Mouse (Mus musculus): ENCODE measurements around the gene Arhgap18. TPM values are rescaled to one million over a fixed set of nuclear protein-coding genes. Genes with fewer than 3 reads are reported as not detected.

Gene Arhgap18
- 5.2 and 6.2 TPM in 2 replicates for polyA plus RNA-seq (2012; rRNA removed)

DNA sequence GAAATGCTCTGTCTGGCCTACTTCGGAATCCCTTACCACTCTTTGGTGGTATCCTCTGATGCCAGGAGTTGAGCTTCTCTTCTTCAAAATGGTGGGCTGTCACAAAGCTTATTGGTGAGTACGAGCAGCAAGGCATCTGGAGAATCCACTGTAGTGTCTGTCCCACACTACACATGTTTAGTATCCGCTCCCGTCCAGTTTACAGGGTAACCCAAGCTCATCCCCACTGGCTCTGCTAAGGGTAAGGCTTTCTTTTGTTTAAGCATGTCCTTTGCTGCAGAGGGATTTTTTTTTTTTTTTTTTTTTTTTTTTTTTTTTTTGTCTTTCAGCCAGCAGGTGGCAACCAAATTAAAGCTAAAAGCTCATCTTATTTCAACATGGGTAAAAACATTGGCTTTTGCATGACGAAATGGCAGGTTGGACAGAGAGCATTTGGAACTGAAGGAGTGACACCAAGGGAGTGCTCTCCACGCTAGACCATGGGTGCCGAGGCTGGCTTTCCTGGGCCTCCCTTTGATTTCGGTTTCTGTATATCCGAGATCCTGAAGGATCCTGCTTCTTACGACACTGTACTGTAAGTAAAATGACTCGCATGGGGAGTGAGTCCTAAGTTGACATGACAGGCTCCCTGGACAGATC, at the start of gene Arhgap18:
Gene Arhgap18 (plus strand): TSS at position 493 of the 639 bp plus-strand sequence.
- Histone ChIP-seq H3K4me3 (ENCODE audit: insufficient read depth, low read length) (peak within 1 kb of the TSS; percentile 19; the same call in 1 of the 2 replicates), H3K4me1 (ENCODE audit: control insufficient read depth, insufficient read depth, low read length) (peaks cover 4% of the 10 kb centered on the region; the same call in 1 of the 2 replicates), H3K27ac (ENCODE audit: insufficient read depth, low read length) (peak within 1 kb of the TSS; percentile 58; the same call in 1 of the 2 replicates)
- TF ChIP-seq CTCF (IDR thresholded peaks at IDR 0.05; ENCODE audit: extremely low read depth, insufficient read depth, low read length) = no peak

DNA sequence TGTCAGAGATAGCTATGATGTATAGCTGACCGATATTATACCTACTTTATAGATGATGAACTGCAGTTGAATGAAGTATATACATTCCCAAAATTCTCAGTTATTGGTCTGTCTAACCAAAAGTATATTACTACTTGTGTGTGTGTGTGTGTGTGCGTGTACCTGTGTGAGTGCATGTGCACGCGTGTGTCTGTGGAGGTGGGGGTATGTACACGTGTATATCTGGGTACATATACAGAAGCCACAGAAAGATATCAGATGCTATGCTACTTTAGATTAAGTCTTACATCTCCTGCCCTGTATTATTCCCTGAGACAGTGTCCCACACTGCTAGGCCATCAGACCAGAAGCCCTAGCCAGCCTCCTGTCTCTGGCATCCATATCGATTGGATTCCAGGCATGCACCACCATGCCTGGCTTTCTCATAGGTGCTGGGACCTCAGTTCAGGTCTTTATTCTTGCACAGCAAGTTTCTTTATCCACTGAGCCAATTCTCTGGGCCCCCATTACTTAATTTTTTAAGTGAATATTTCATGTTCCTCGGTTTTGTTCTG, 42.7 kb upstream of the Arhgap18 start:
- Histone ChIP-seq H3K4me3 (ENCODE audit: insufficient read depth, low read length) (no peak overlapping the region), H3K27ac (ENCODE audit: insufficient read depth, low read length) (no peak overlapping the region), H3K4me1 (ENCODE audit: control insufficient read depth, insufficient read depth, low read length) (no peaks in the 10 kb centered on the region)
- no peak for TF ChIP-seq POLR2A (IDR thresholded peaks at IDR 0.05; ENCODE audit: extremely low read depth, insufficient read depth, low read length)
- no peak for TF ChIP-seq CTCF (IDR thresholded peaks at IDR 0.05; ENCODE audit: extremely low read depth, insufficient read depth, low read length)

DNA sequence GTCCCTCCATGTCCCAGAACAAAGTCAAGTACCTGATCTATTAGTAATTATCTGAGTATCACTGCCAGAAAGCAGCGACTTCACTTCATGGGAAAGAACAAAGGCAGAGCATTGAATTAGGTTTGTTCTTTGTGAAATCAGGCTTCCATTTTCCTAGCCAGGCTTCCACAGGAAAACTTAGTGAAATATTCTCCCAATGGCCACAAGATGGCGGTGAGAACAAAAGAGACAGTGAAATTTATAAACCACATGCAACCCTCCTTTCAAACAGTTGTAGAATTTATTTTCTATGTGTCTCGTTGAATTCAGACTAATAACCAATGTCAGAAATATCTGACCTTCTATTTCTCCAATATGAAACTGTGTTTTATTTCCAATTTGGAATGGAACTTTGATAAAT, 42.2 kb upstream of the Arhgap18 start:
- TF ChIP-seq POLR2A (IDR thresholded peaks at IDR 0.05; ENCODE audit: extremely low read depth, insufficient read depth, low read length) (no peak), CTCF (IDR thresholded peaks at IDR 0.05; ENCODE audit: extremely low read depth, insufficient read depth, low read length) (peak; percentile 23; the same call in 1 of the 2 replicates)
- no peak overlapping the region for H3K4me3 ChIP-seq (ENCODE audit: insufficient read depth, low read length)
- no peaks in the 10 kb centered on the region for H3K4me1 ChIP-seq (ENCODE audit: control insufficient read depth, insufficient read depth, low read length)
- H3K27ac ChIP-seq (ENCODE audit: insufficient read depth, low read length) = no peak overlapping the region

DNA sequence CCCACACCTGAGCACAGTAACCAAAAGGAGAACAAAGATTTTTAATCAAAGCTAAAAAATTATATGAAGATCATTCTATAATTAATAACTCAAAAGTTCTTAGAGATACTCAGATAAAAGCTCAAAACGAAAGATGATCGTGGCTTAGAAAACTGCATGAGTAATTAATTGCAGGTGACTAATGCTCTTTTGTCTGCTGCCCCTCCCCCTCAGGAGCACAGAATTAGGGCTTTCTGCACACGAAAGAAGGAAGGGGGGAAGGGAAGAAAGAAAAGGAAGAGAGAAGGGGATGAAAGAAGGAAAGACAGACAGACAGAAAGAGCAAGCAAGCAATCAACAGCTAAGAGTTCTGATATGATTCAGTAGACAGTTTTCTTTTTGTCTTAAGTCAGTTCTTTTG, 39.2 kb upstream of the Arhgap18 start:
- Histone ChIP-seq H3K4me1 (ENCODE audit: control insufficient read depth, insufficient read depth, low read length) (no peaks in the 10 kb centered on the region), H3K4me3 (ENCODE audit: insufficient read depth, low read length) (no peak overlapping the region), H3K27ac (ENCODE audit: insufficient read depth, low read length) (no peak overlapping the region)
- no peak for TF ChIP-seq CTCF (IDR thresholded peaks at IDR 0.05; ENCODE audit: extremely low read depth, insufficient read depth, low read length)

DNA sequence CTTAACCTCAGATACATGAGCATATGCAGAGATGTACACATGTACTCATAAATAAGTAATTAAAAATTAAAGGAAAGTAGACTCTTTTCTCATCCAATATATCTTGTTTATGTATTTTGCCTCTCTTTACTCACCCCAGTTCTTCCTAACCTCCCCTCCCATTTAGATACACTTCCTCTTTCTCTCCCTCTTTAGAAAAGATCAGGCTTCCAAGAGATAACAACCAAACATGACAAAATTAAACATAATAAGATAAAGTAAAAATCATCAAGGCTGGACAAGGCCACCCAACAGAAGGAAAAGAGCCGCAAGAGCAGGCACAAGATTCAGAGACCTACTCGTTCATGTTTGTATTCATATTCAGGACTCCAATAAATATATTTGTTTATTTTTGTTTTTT, 28.5 kb upstream of the Arhgap18 start:
- Histone ChIP-seq H3K4me1 (ENCODE audit: control insufficient read depth, insufficient read depth, low read length) (no peaks in the 10 kb centered on the region), H3K27ac (ENCODE audit: insufficient read depth, low read length) (no peak overlapping the region), H3K4me3 (ENCODE audit: insufficient read depth, low read length) (no peak overlapping the region)
- TF ChIP-seq CTCF (IDR thresholded peaks at IDR 0.05; ENCODE audit: extremely low read depth, insufficient read depth, low read length) = no peak
- no peak for TF ChIP-seq POLR2A (IDR thresholded peaks at IDR 0.05; ENCODE audit: extremely low read depth, insufficient read depth, low read length)

DNA sequence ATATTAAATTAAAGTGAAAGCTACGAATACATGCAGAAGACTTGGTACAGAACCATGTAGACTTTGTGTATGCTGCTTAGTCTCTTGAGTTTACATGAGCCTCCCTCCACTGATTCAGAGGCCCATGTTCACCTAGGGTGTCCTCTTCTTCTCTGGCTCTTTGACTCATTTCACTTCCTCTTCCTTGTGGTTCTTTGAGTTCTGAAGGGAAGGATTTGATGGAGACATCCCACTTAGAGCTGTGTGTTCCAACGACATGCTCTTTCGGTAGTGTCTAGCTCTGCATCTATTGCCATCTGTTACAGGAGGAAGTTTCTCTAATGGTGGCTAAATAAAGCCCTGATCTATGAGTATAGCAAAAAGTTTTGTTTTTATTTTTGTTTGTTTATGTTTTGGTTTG, 28.0 kb upstream of the Arhgap18 start:
- Histone ChIP-seq H3K4me1 (ENCODE audit: control insufficient read depth, insufficient read depth, low read length) (no peaks in the 10 kb centered on the region), H3K4me3 (ENCODE audit: insufficient read depth, low read length) (no peak overlapping the region), H3K27ac (ENCODE audit: insufficient read depth, low read length) (no peak overlapping the region)
- TF ChIP-seq CTCF (IDR thresholded peaks at IDR 0.05; ENCODE audit: extremely low read depth, insufficient read depth, low read length) (no peak), POLR2A (IDR thresholded peaks at IDR 0.05; ENCODE audit: extremely low read depth, insufficient read depth, low read length) (no peak)

DNA sequence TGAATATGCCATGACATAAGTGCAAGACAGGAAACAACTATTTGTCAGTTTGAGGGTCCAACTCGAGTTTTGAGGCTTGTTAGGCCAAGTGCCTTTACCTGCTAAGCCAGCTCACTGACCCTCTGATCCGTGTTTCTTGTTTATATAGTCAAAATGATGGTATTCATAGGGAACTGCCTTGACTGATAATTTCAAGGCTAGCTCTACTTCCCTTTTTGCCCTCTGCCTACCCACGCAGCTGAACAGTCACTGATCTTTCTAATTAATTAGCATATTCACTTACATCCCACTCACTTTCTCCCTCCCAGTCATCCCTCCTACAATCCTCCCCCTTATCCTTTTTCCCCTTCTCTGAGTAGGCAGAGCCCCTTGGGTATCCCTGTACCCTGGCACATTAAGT, 2.4 kb upstream of the Arhgap18 start:
- Histone ChIP-seq H3K4me1 (ENCODE audit: control insufficient read depth, insufficient read depth, low read length) (peaks cover 4% of the 10 kb centered on the region; the same call in 1 of the 2 replicates), H3K4me3 (ENCODE audit: insufficient read depth, low read length) (no peak overlapping the region), H3K27ac (ENCODE audit: insufficient read depth, low read length) (no peak overlapping the region)
- TF ChIP-seq POLR2A (IDR thresholded peaks at IDR 0.05; ENCODE audit: extremely low read depth, insufficient read depth, low read length) (no peak), CTCF (IDR thresholded peaks at IDR 0.05; ENCODE audit: extremely low read depth, insufficient read depth, low read length) (no peak)

DNA sequence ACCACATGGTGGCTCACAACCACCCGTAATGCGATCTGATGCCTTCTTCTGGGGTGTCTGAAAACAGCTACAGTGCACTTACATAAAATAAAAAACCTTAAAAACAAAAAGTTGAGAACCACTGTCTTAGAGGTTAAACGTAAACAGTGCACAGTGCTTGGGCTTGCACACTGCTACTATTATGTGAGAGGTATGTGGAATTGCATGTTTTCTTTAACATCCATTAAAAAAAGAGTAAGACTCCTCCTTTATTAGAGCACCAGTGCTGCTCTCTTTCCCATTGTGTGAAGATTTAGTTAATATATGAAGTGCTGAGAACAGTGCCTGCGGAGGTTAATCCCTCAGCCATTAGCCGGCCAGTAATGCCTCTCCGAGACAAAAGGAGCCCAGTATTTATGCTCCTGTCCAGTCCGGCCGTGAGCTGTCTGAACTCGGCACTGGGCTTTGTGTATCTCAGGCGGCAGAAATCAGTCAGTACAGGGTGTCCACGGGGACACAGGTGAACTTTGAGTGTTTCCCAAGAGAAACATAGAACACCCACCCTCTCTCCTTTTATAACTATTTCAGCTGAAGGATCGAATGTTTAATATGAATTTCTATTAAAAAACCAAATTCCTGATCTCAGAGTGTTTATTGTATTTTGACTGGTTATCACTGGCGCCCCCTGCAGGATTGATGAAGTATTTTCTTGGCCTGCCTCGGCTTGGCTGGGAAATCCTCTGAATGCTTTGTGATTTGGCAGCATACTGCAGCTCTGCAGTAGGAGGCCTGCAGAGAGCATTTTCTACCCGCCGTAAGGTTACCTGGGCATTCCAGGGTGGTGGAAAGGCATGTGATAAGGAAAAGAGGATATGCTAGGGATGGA, 925 bp upstream of the Arhgap18 start:
- H3K4me1 ChIP-seq (ENCODE audit: control insufficient read depth, insufficient read depth, low read length) = peaks cover 4% of the 10 kb centered on the region; the same call in 1 of the 2 replicates
- peak overlapping the region; percentile 58; the same call in 1 of the 2 replicates for H3K27ac ChIP-seq (ENCODE audit: insufficient read depth, low read length)
- TF ChIP-seq POLR2A (IDR thresholded peaks at IDR 0.05; ENCODE audit: extremely low read depth, insufficient read depth, low read length) (no peak), CTCF (IDR thresholded peaks at IDR 0.05; ENCODE audit: extremely low read depth, insufficient read depth, low read length) (peak; percentile 57)
- H3K4me3 ChIP-seq (ENCODE audit: insufficient read depth, low read length) = 0 out of 2 replicates have a peak overlapping the region, but pooled peaks have one; percentile 19

DNA sequence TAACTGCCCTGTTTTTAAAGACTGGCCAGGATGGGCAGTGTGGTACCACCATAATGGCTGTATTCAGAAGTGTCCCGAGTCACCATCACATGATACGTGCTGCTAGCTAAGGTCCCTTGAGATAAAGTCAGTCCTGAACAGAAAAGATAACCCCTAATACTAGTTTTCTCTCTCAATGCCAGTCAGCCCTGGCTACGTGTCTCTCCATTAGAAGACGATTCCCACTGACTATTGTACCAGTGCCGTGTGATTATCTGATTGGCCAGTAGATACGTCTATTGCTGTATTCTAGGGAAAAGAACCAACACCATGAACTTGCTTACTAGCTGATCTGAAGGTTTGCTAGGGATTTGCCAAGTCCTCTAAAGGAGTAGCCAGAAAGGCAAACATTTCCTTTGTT, 785 bp downstream of the Arhgap18 start:
- TF ChIP-seq POLR2A (IDR thresholded peaks at IDR 0.05; ENCODE audit: extremely low read depth, insufficient read depth, low read length) (no peak), CTCF (IDR thresholded peaks at IDR 0.05; ENCODE audit: extremely low read depth, insufficient read depth, low read length) (no peak)
- no peak overlapping the region for H3K4me3 ChIP-seq (ENCODE audit: insufficient read depth, low read length)
- H3K27ac ChIP-seq (ENCODE audit: insufficient read depth, low read length) = no peak overlapping the region
- peaks cover 4% of the 10 kb centered on the region; the same call in 1 of the 2 replicates for H3K4me1 ChIP-seq (ENCODE audit: control insufficient read depth, insufficient read depth, low read length)

Data from cortical plate, adult 2 months (tissue).